Mouse (Mus musculus): ENCODE data around the gene Smr3a. TPM values are rescaled to one million over a fixed set of nuclear protein-coding genes. Genes with fewer than 3 reads are reported as not detected.

Gene Smr3a
- total RNA-seq (2014; fragmentation: Nextera tagmentation) (not detected in 2 replicates), total RNA-seq (2017) (not detected in 2 replicates), polyA plus RNA-seq (2012) (not detected in 2 replicates)

GRCm38 (mm10) chr5:88002249-88002648, at the start of gene Smr3a:
Gene Smr3a, plus strand, starts transcription at chr5:88002549.
- DNase-seq (ENCODE audit: low spot score) = no peak
- ATAC-seq (ENCODE audit: extremely low read depth, insufficient number of reproducible peaks, low FRiP score, poor library complexity, severe bottlenecking) = no peak
- no peak for TF ChIP-seq GATA2 (IDR thresholded peaks at IDR 0.05; ENCODE audit: borderline replicate concordance, low read depth, low read length)
- no peak for TF ChIP-seq GATA1 (IDR thresholded peaks at IDR 0.05; ENCODE audit: borderline replicate concordance, low read length)
- no peak for TF ChIP-seq POLR2AphosphoS5 (IDR thresholded peaks at IDR 0.05; ENCODE audit: insufficient replicate concordance, low read depth, low read length)
- TF ChIP-seq CTCF (IDR thresholded peaks at IDR 0.05; ENCODE audit: low read depth, low read length) = no peak
- no peak for TF ChIP-seq TAL1 (conservative IDR thresholded peaks at IDR 0.05; ENCODE audit: low read depth, low read length)
- Histone ChIP-seq H3K27me3 (ENCODE audit: insufficient read depth, low read length) (no peaks in the 10 kb centered on the region), H3K4me1 (ENCODE audit: insufficient read depth, low read depth, low read length) (no peaks in the 10 kb centered on the region), H3K36me3 (replicated peaks) (no peaks in the 10 kb centered on the region), H3K4me3 (ENCODE audit: low read depth, low read length) (no peak within 1 kb of the TSS), H3K9me3 (replicated peaks) (no peaks in the 10 kb centered on the region)

DNA sequence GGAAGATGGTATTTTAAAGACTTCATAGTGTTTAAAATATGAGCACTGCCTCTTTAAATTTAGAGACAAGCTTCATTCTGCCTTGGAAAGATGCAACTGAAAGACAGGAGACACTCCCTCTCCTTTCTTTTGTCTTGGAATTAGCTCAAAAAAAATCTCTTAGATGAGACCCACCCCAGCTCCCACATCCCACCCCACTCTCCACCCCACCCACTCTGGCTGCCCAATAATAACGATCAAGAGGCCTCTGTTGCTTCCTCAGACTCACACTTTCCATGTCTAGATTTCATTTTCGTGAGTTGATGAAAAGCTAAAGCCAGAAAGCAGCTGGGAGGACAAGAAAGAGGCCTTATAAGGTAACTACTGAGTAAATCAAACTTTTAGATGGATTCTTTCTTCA, 33.1 kb upstream of the Smr3a start, which contains the start of the genes 2310003L06Rik and Gm28434:
2310003L06Rik (plus strand) TSS at position 259 of the 400 bp plus-strand sequence.
Gm28434 (plus strand) TSS at position 317 of the 400 bp plus-strand sequence.
- TF ChIP-seq GATA1 (IDR thresholded peaks at IDR 0.05; ENCODE audit: borderline replicate concordance, low read length) (no peak), TAL1 (conservative IDR thresholded peaks at IDR 0.05; ENCODE audit: low read depth, low read length) (no peak), GATA2 (IDR thresholded peaks at IDR 0.05; ENCODE audit: borderline replicate concordance, low read depth, low read length) (no peak), CTCF (IDR thresholded peaks at IDR 0.05; ENCODE audit: low read depth, low read length) (no peak), POLR2AphosphoS5 (IDR thresholded peaks at IDR 0.05; ENCODE audit: insufficient replicate concordance, low read depth, low read length) (no peak)
- no peaks in the 10 kb centered on the region for H3K9me3 ChIP-seq (replicated peaks)
- no peak within 1 kb of the TSS for H3K4me3 ChIP-seq (ENCODE audit: low read depth, low read length)
- H3K36me3 ChIP-seq (replicated peaks) = no peaks in the 10 kb centered on the region
- ATAC-seq (ENCODE audit: extremely low read depth, insufficient number of reproducible peaks, low FRiP score, poor library complexity, severe bottlenecking) (no peak), DNase-seq (ENCODE audit: low spot score) (no peak)
- H3K4me1 ChIP-seq (ENCODE audit: insufficient read depth, low read depth, low read length) = no peaks in the 10 kb centered on the region
- H3K27me3 ChIP-seq (ENCODE audit: insufficient read depth, low read length) = no peaks in the 10 kb centered on the region

GRCm38 (mm10) chr5:87979139-87979538, 23.2 kb upstream of the Smr3a start, which contains the start of gene Cabs1:
Gene Cabs1, plus strand, starts transcription at chr5:87979439.
- ATAC-seq (ENCODE audit: extremely low read depth, insufficient number of reproducible peaks, low FRiP score, poor library complexity, severe bottlenecking) (no peak), DNase-seq (ENCODE audit: low spot score) (no peak)
- H3K4me3 ChIP-seq (ENCODE audit: low read depth, low read length) = no peak within 1 kb of the TSS
- TF ChIP-seq CTCF (IDR thresholded peaks at IDR 0.05; ENCODE audit: low read depth, low read length) (no peak), GATA2 (IDR thresholded peaks at IDR 0.05; ENCODE audit: borderline replicate concordance, low read depth, low read length) (no peak), GATA1 (IDR thresholded peaks at IDR 0.05; ENCODE audit: borderline replicate concordance, low read length) (no peak), POLR2AphosphoS5 (IDR thresholded peaks at IDR 0.05; ENCODE audit: insufficient replicate concordance, low read depth, low read length) (no peak), TAL1 (conservative IDR thresholded peaks at IDR 0.05; ENCODE audit: low read depth, low read length) (no peak)
- no peaks in the 10 kb centered on the region for H3K27me3 ChIP-seq (ENCODE audit: insufficient read depth, low read length)
- no peaks in the 10 kb centered on the region for H3K36me3 ChIP-seq (replicated peaks)
- H3K9me3 ChIP-seq (replicated peaks) = no peaks in the 10 kb centered on the region
- no peaks in the 10 kb centered on the region for H3K4me1 ChIP-seq (ENCODE audit: insufficient read depth, low read depth, low read length)

- DNase-seq (ENCODE audit: low spot score) = no peak
Observed at GRCm38 (mm10) chr5:87982468-87983214, 19.7 kb upstream of the Smr3a start.

DNA sequence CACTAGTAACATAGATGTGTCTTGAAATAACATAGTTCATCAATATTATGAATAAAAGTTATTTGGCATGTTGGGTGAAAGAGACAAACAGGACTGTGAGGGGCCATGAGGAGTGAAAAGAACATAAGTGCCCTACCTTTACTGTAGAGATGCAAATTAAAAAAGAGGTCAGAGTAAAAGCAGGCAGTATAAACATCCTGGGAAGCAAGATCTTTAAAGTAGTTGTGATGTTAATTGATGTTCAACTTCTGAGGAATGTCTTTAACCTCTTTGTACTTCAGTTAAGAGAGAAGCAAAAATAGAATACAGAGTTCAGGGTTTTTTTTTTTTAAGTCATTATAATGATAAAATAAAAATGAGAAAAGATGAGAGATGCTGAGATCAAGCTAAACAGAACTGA, 2.9 kb downstream of the Smr3a start:
- no peak for DNase-seq (ENCODE audit: low spot score)
- H3K36me3 ChIP-seq (replicated peaks) = no peaks in the 10 kb centered on the region
- no peaks in the 10 kb centered on the region for H3K4me1 ChIP-seq (ENCODE audit: insufficient read depth, low read depth, low read length)
- H3K4me3 ChIP-seq (ENCODE audit: low read depth, low read length) = no peak overlapping the region
- no peaks in the 10 kb centered on the region for H3K9me3 ChIP-seq (replicated peaks)
- TF ChIP-seq CTCF (IDR thresholded peaks at IDR 0.05; ENCODE audit: low read depth, low read length) (no peak), POLR2AphosphoS5 (IDR thresholded peaks at IDR 0.05; ENCODE audit: insufficient replicate concordance, low read depth, low read length) (no peak), GATA1 (IDR thresholded peaks at IDR 0.05; ENCODE audit: borderline replicate concordance, low read length) (no peak), TAL1 (conservative IDR thresholded peaks at IDR 0.05; ENCODE audit: low read depth, low read length) (no peak), GATA2 (IDR thresholded peaks at IDR 0.05; ENCODE audit: borderline replicate concordance, low read depth, low read length) (no peak)
- ATAC-seq (ENCODE audit: extremely low read depth, insufficient number of reproducible peaks, low FRiP score, poor library complexity, severe bottlenecking) = no peak
- no peaks in the 10 kb centered on the region for H3K27me3 ChIP-seq (ENCODE audit: insufficient read depth, low read length)

More at GRCm38 (mm10) chr5:87982468-87983214, 19.7 kb upstream of the Smr3a start:
- Histone ChIP-seq H3K4me3 (ENCODE audit: low read depth, low read length) (no peak overlapping the region), H3K36me3 (replicated peaks) (no peaks in the 10 kb centered on the region), H3K4me1 (ENCODE audit: insufficient read depth, low read depth, low read length) (no peaks in the 10 kb centered on the region), H3K27me3 (ENCODE audit: insufficient read depth, low read length) (no peaks in the 10 kb centered on the region), H3K9me3 (replicated peaks) (no peaks in the 10 kb centered on the region)
- TF ChIP-seq TAL1 (conservative IDR thresholded peaks at IDR 0.05; ENCODE audit: low read depth, low read length) = no peak
- ATAC-seq (ENCODE audit: extremely low read depth, insufficient number of reproducible peaks, low FRiP score, poor library complexity, severe bottlenecking) = no peak; the same call in 1 of the 2 replicates

Other genes with a start within 250 kb of the Smr3a start
- gene Csn1s2a, start 228.0 kb upstream of the Smr3a start, total RNA-seq (2014; fragmentation: Nextera tagmentation) = not detected in 2 replicates
- 0.29 and 0.38 TPM in 2 replicates for gene Csn1s2a, start 228.0 kb upstream of the Smr3a start, total RNA-seq (2017)
- not detected in 2 replicates for gene Csn1s2a, start 228.0 kb upstream of the Smr3a start, polyA plus RNA-seq (2012)
- not detected in 2 replicates for gene Csn1s2b, start 194.5 kb upstream of the Smr3a start, total RNA-seq (2014; fragmentation: Nextera tagmentation)
- 0.23 TPM in 1 of 2 replicates, not detected in the other for gene Csn1s2b, start 194.5 kb upstream of the Smr3a start, total RNA-seq (2017)
- gene Csn1s2b, start 194.5 kb upstream of the Smr3a start, polyA plus RNA-seq (2012) = not detected in 2 replicates
- not detected in 2 replicates for gene Prr27, start 176.9 kb upstream of the Smr3a start, total RNA-seq (2014; fragmentation: Nextera tagmentation)
- 0.11 TPM in 1 of 2 replicates, not detected in the other for gene Prr27, start 176.9 kb upstream of the Smr3a start, total RNA-seq (2017)
- gene Prr27, start 176.9 kb upstream of the Smr3a start, polyA plus RNA-seq (2012) = not detected in 2 replicates
- not detected in 2 replicates for gene Odam, start 117.5 kb upstream of the Smr3a start, total RNA-seq (2014; fragmentation: Nextera tagmentation)
- 0.11 TPM in 1 of 2 replicates, not detected in the other for gene Odam, start 117.5 kb upstream of the Smr3a start, total RNA-seq (2017)
- not detected in 2 replicates for gene Odam, start 117.5 kb upstream of the Smr3a start, polyA plus RNA-seq (2012)
- gene Csn3, start 77.0 kb upstream of the Smr3a start, total RNA-seq (2014; fragmentation: Nextera tagmentation) = not detected in 2 replicates
- 0.16 and 0.23 TPM in 2 replicates for gene Csn3, start 77.0 kb upstream of the Smr3a start, total RNA-seq (2017)
- not detected in 2 replicates for gene Csn3, start 77.0 kb upstream of the Smr3a start, polyA plus RNA-seq (2012)
- not detected in 2 replicates for gene 2310003L06Rik, start 33.1 kb upstream of the Smr3a start, total RNA-seq (2014; fragmentation: Nextera tagmentation)
- gene 2310003L06Rik, start 33.1 kb upstream of the Smr3a start, total RNA-seq (2017) = 0.05 and 0.12 TPM in 2 replicates
- gene 2310003L06Rik, start 33.1 kb upstream of the Smr3a start, polyA plus RNA-seq (2012) = not detected in 2 replicates
- not detected in 2 replicates for gene Gm28434, start 33.0 kb upstream of the Smr3a start, total RNA-seq (2014; fragmentation: Nextera tagmentation)
- not detected in 2 replicates for gene Gm28434, start 33.0 kb upstream of the Smr3a start, total RNA-seq (2017)
- gene Gm28434, start 33.0 kb upstream of the Smr3a start, polyA plus RNA-seq (2012) = not detected in 2 replicates
- gene Cabs1, start 23.1 kb upstream of the Smr3a start, total RNA-seq (2014; fragmentation: Nextera tagmentation) = not detected in 2 replicates
- 0.33 TPM in 1 of 2 replicates, not detected in the other for gene Cabs1, start 23.1 kb upstream of the Smr3a start, total RNA-seq (2017)
- not detected in 2 replicates for gene Cabs1, start 23.1 kb upstream of the Smr3a start, polyA plus RNA-seq (2012)
- gene Smr2, start 84.0 kb downstream of the Smr3a start, total RNA-seq (2014; fragmentation: Nextera tagmentation) = not detected in 2 replicates
- 0.23 TPM in 1 of 2 replicates, not detected in the other for gene Smr2, start 84.0 kb downstream of the Smr3a start, total RNA-seq (2017)
- gene Smr2, start 84.0 kb downstream of the Smr3a start, polyA plus RNA-seq (2012) = not detected in 2 replicates
- gene Gm11116, start 109.0 kb downstream of the Smr3a start, total RNA-seq (2014; fragmentation: Nextera tagmentation) = not detected in 2 replicates
- not detected in 2 replicates for gene Gm11116, start 109.0 kb downstream of the Smr3a start, total RNA-seq (2017)
- not detected in 2 replicates for gene Gm11116, start 109.0 kb downstream of the Smr3a start, polyA plus RNA-seq (2012)
- gene Gm11115, start 151.6 kb downstream of the Smr3a start, total RNA-seq (2014; fragmentation: Nextera tagmentation) = not detected in 2 replicates
- gene Gm11115, start 151.6 kb downstream of the Smr3a start, total RNA-seq (2017) = not detected in 2 replicates
- not detected in 2 replicates for gene Gm11115, start 151.6 kb downstream of the Smr3a start, polyA plus RNA-seq (2012)